Mouse (Mus musculus): ENCODE results near the gene Trappc6a.
A peak's percentile ranks its signal among the peaks of the same experiment; 100 is the strongest.

DNA sequence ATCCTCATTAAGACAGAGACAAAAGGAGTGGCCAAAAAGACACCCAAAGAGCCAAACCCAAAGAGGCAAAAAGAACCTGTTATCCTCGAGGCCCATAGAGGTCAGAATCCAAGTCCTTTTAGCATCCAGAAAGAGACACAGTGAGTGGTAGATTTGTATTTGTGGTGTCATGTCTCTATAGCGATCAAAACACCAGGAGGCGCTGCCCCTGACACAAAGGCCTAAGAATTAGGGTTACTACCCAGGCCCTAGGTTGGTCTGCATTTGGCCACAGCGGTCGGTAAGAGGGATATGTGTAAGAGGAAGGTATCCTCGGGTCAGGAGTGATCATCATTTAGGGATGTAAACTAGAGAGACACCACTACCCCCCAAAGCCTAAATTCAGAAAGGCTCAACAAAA is 1.9 kb upstream of the Trappc6a start:
- peak; percentile 21 for TF ChIP-seq CTCF (IDR thresholded peaks at IDR 0.05; ENCODE audit: low read depth, low read length)
- no peak for TF ChIP-seq EP300 (IDR thresholded peaks at IDR 0.05; ENCODE audit: insufficient read depth, low read depth, low read length)
